Mouse (Mus musculus) cortical plate, adult 2 months (tissue): ENCODE data around the gene Parm1.

Experiments
- CTCF ChIP-seq: fragments of 200-500 bp; IDR thresholded peaks from 2 replicates; pipeline ENCODE4 v1.5.1; 2011; ENCODE audit warnings: mild to moderate bottlenecking, control low read depth, low read length; ENCODE audit not compliant: insufficient read depth; ENCODE audit errors: extremely low read depth
- POLR2A ChIP-seq: fragments of 200-500 bp; IDR thresholded peaks from 2 replicates; pipeline ENCODE4 v1.6.1; 2011; ENCODE audit warnings: mild to moderate bottlenecking, low read length, control low read depth; ENCODE audit not compliant: insufficient read depth; ENCODE audit errors: extremely low read depth

DNA sequence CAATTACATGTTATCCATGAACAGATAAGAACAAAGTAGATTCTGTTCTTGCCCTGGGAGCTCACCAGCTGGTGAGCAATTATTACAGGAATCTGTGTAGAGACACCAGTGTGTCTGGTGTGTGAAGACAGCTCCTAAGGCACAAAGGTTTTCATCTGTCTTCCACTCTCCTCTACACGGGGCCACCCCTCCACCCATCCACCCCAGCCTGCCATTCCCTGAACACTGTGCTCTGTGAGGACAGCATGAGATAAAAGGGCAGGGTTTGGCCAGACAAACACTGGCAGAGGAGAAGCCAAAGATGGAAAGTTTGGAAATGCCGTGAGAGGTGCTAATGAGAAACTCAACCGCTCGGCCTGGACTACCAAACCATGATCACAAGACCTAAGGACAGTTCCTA, 151.8 kb downstream of the Parm1 start:
- no peak for TF ChIP-seq CTCF
- TF ChIP-seq POLR2A: no peak
